Mouse (Mus musculus): ENCODE results near the gene Mfsd12. TPM values are rescaled to one million over a fixed set of nuclear protein-coding genes. Genes with fewer than 3 reads are reported as not detected.

The Mfsd12 gene
- polyA plus RNA-seq (2014; fragmentation: Nextera tagmentation; extraction: Ambion mirVana): 4.1 and 4.9 TPM in 2 replicates

DNA sequence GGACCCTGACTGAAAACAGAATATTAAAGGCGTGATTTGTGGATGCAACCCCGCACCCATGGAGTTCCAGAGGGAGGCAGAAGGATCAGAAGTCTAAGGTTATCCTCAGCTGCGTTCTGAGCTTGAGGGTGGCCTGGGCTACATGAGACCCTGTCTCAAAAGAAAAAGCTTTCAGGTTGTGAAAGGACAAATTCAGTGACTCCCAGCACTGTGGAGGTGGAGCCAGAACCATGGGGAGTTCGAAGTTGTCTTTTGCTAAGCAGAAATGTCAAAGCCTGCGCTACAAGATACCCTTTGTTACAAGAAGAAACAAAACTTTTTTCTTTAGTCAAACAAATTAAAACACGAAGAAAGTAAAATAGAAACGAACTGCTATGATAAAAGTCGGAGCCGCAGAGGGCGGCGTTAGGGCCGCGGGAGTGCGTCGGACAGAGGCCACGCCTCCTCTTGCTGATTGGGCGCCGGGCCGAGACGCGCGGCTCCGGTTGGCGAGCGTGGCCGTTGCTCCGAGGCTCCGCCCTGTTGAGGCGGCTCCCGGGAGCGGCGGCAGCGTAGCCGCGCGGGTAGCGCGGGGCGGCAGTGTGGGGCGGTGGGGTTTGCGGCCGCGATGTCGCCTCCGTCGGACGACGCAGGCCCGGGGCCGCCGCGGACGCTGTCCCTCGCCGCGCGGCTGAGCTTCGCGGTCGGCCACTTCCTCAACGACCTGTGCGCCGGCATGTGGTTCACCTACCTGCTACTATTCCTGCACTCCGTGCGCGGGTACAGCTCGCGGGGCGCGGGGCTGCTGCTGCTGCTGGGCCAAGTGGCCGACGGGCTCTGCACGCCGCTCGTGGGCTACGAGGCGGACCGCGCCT lies at the start of gene Mfsd12:
Gene Mfsd12, plus strand, starts transcription at position 501 of the 854 bp plus-strand sequence.
- no peaks in the 10 kb centered on the region for H3K27me3 ChIP-seq (replicated peaks; ENCODE audit: control insufficient read depth, insufficient read depth, low read length)
- H3K9ac ChIP-seq (ENCODE audit: low read length): peak within 1 kb of the TSS; percentile 81
- no peaks in the 10 kb centered on the region; the same call in 1 of the 2 replicates for H3K36me3 ChIP-seq (ENCODE audit: control insufficient read depth, insufficient read depth, low read length)
- DNase-seq (ENCODE audit: low spot score): peak; percentile 95
- H3K27ac ChIP-seq (ENCODE audit: low read depth, low read length): no peak within 1 kb of the TSS
- ATAC-seq: peak; percentile 96
- peak within 1 kb of the TSS; percentile 97 for H3K4me2 ChIP-seq (ENCODE audit: low read length)
- no peaks in the 10 kb centered on the region for H3K9me3 ChIP-seq (replicated peaks; ENCODE audit: control insufficient read depth, low read length)
- H3K4me3 ChIP-seq (ENCODE audit: low read depth, low read length): peak within 1 kb of the TSS; percentile 68
- 2% methylated on average over 73 of the region's 79 CpGs for WGBS
- peaks cover 3% of the 10 kb centered on the region; the same call in 1 of the 2 replicates for H3K4me1 ChIP-seq (ENCODE audit: control insufficient read depth, insufficient read depth, low read length)

GRCm38 (mm10) chr10:81309571-81309970 lies 47.7 kb upstream of the Mfsd12 start:
- no peak for DNase-seq (ENCODE audit: low spot score)
- H3K4me2 ChIP-seq (ENCODE audit: low read length): no peak overlapping the region
- no peak overlapping the region for H3K27ac ChIP-seq (ENCODE audit: low read depth, low read length)
- no peak overlapping the region for H3K4me3 ChIP-seq (ENCODE audit: low read depth, low read length)
- no peaks in the 10 kb centered on the region for H3K27me3 ChIP-seq (replicated peaks; ENCODE audit: control insufficient read depth, insufficient read depth, low read length)
- H3K4me1 ChIP-seq (ENCODE audit: control insufficient read depth, insufficient read depth, low read length): no peaks in the 10 kb centered on the region
- no peak overlapping the region for H3K9ac ChIP-seq (ENCODE audit: low read length)
- no peak for ATAC-seq
- no peaks in the 10 kb centered on the region for H3K9me3 ChIP-seq (replicated peaks; ENCODE audit: control insufficient read depth, low read length)
- peaks cover 91% of the 10 kb centered on the region for H3K36me3 ChIP-seq (ENCODE audit: control insufficient read depth, insufficient read depth, low read length)
- WGBS: 84% methylated on average over 5 of the region's 5 CpGs

GRCm38 (mm10) chr10:81313581-81313980 lies 43.7 kb upstream of the Mfsd12 start:
- 90% methylated on average over 13 of the region's 13 CpGs for WGBS
- H3K36me3 ChIP-seq (ENCODE audit: control insufficient read depth, insufficient read depth, low read length): peaks cover 94% of the 10 kb centered on the region
- H3K4me1 ChIP-seq (ENCODE audit: control insufficient read depth, insufficient read depth, low read length): no peaks in the 10 kb centered on the region
- no peak overlapping the region for H3K27ac ChIP-seq (ENCODE audit: low read depth, low read length)
- no peaks in the 10 kb centered on the region for H3K27me3 ChIP-seq (replicated peaks; ENCODE audit: control insufficient read depth, insufficient read depth, low read length)
- DNase-seq (ENCODE audit: low spot score): no peak
- H3K9ac ChIP-seq (ENCODE audit: low read length): no peak overlapping the region
- H3K4me3 ChIP-seq (ENCODE audit: low read depth, low read length): no peak overlapping the region
- H3K4me2 ChIP-seq (ENCODE audit: low read length): no peak overlapping the region
- ATAC-seq: no peak
- H3K9me3 ChIP-seq (replicated peaks; ENCODE audit: control insufficient read depth, low read length): no peaks in the 10 kb centered on the region

GRCm38 (mm10) chr10:81314201-81314600 lies 43.1 kb upstream of the Mfsd12 start:
- Histone ChIP-seq H3K9me3 (replicated peaks; ENCODE audit: control insufficient read depth, low read length) (no peaks in the 10 kb centered on the region), H3K27ac (ENCODE audit: low read depth, low read length) (no peak overlapping the region), H3K27me3 (replicated peaks; ENCODE audit: control insufficient read depth, insufficient read depth, low read length) (no peaks in the 10 kb centered on the region), H3K4me2 (ENCODE audit: low read length) (no peak overlapping the region), H3K4me1 (ENCODE audit: control insufficient read depth, insufficient read depth, low read length) (peaks cover 1% of the 10 kb centered on the region; the same call in 1 of the 2 replicates), H3K9ac (ENCODE audit: low read length) (no peak overlapping the region), H3K4me3 (ENCODE audit: low read depth, low read length) (no peak overlapping the region), H3K36me3 (ENCODE audit: control insufficient read depth, insufficient read depth, low read length) (peaks cover 90% of the 10 kb centered on the region)
- 78% methylated on average over 7 of the region's 7 CpGs for WGBS
- ATAC-seq: no peak
- no peak for DNase-seq (ENCODE audit: low spot score)

DNA sequence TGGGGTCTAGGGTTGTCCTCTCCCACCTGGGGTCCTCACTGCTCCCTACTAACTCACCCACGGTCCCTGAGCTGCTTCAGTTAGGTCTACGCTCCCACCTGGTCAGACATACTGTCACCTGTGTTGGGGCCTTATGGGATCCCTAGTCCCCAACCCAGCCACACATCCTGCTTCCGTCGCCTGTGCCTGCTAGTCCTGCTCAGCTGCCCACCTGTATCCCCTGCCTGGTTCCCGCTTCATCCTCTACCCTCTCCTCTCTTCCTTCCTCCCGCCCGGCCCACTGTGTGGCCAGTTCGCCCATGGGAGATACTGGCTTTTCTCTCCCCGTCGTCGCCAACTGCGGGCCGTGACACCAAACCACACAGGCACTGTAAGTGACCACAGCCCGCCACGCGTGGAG lies 41.7 kb upstream of the Mfsd12 start:
- 93% methylated on average over 16 of the region's 16 CpGs for WGBS
- Histone ChIP-seq H3K36me3 (ENCODE audit: control insufficient read depth, insufficient read depth, low read length) (peaks cover 77% of the 10 kb centered on the region), H3K4me2 (ENCODE audit: low read length) (no peak overlapping the region), H3K27me3 (replicated peaks; ENCODE audit: control insufficient read depth, insufficient read depth, low read length) (no peaks in the 10 kb centered on the region), H3K9me3 (replicated peaks; ENCODE audit: control insufficient read depth, low read length) (no peaks in the 10 kb centered on the region), H3K4me3 (ENCODE audit: low read depth, low read length) (no peak overlapping the region), H3K4me1 (ENCODE audit: control insufficient read depth, insufficient read depth, low read length) (peaks cover 9% of the 10 kb centered on the region), H3K27ac (ENCODE audit: low read depth, low read length) (no peak overlapping the region), H3K9ac (ENCODE audit: low read length) (no peak overlapping the region)
- DNase-seq (ENCODE audit: low spot score): no peak
- ATAC-seq: no peak

DNA sequence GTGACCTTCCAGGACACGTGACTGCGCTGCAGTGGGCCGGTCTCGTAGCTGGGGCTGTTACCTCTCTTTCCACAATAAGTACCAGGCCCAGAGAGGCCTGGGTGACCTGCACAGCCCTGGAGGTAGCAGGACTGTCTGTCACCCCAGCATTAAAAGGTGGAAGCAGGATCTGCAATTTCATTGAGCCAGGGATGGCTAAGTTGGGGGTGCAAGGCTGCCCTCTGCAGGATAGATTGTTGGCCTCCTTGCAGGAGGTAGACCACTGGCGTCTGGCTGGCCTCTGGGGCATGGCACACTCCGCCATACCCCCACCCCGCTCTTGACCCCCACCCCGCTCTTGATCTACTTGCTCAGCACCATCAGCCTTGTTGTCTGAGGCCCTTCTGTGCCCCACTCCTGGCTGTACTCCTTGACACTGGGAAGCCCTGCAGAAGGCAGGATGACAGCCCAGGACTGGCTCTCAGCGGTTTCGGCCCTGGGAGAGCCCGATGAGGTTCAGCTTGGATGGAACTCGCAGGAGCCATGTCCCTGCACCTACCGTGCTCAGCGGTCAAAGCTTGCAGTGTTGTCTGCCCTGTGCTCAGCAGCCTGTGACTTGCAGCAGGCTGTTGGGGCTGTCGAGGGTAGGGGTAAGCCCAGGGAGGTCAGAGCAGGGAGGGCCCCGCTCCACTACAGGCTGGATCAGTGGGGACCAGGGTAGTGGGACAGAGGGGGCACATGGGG lies 40.8 kb upstream of the Mfsd12 start:
- Histone ChIP-seq H3K9me3 (replicated peaks; ENCODE audit: control insufficient read depth, low read length) (no peaks in the 10 kb centered on the region), H3K36me3 (ENCODE audit: control insufficient read depth, insufficient read depth, low read length) (peaks cover 67% of the 10 kb centered on the region), H3K27me3 (replicated peaks; ENCODE audit: control insufficient read depth, insufficient read depth, low read length) (no peaks in the 10 kb centered on the region), H3K4me1 (ENCODE audit: control insufficient read depth, insufficient read depth, low read length) (peaks cover 9% of the 10 kb centered on the region), H3K4me2 (ENCODE audit: low read length) (no peak overlapping the region), H3K9ac (ENCODE audit: low read length) (peak overlapping the region; percentile 1; the same call in 1 of the 2 replicates), H3K27ac (ENCODE audit: low read depth, low read length) (no peak overlapping the region), H3K4me3 (ENCODE audit: low read depth, low read length) (no peak overlapping the region)
- WGBS: 38% methylated on average over 16 of the region's 16 CpGs
- DNase-seq (ENCODE audit: low spot score) (no peak), ATAC-seq (no peak)

DNA sequence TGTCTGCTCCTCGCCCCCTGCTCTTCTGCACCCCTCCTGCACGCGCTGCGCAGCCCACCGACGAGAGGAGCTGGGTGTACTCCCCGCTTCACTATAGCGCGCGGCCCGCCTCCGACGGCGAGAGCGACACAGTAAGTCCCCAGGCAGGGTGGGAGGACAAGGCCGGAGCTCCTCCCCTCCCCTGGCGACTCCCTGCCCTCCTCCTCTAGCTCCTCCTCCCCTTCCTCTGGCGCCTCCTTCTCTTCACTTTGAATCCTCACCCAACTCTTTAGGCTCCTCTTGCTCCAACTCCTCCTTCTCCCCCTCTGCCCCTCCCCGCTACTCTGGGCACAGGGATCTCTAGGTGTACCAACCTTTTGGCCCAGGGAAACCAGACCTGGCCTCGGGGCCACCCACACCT lies 40.0 kb upstream of the Mfsd12 start:
- DNase-seq (ENCODE audit: low spot score): peak; percentile 29
- H3K27me3 ChIP-seq (replicated peaks; ENCODE audit: control insufficient read depth, insufficient read depth, low read length): no peaks in the 10 kb centered on the region
- H3K4me2 ChIP-seq (ENCODE audit: low read length): no peak overlapping the region
- no peak for ATAC-seq
- H3K9me3 ChIP-seq (replicated peaks; ENCODE audit: control insufficient read depth, low read length): no peaks in the 10 kb centered on the region
- no peak overlapping the region for H3K4me3 ChIP-seq (ENCODE audit: low read depth, low read length)
- peak overlapping the region; percentile 1; the same call in 1 of the 2 replicates for H3K9ac ChIP-seq (ENCODE audit: low read length)
- H3K36me3 ChIP-seq (ENCODE audit: control insufficient read depth, insufficient read depth, low read length): peaks cover 62% of the 10 kb centered on the region
- H3K4me1 ChIP-seq (ENCODE audit: control insufficient read depth, insufficient read depth, low read length): peaks cover 9% of the 10 kb centered on the region
- WGBS: 16% methylated on average over 17 of the region's 20 CpGs
- no peak overlapping the region for H3K27ac ChIP-seq (ENCODE audit: low read depth, low read length)

- Histone ChIP-seq H3K9me3 (replicated peaks; ENCODE audit: control insufficient read depth, low read length) (no peaks in the 10 kb centered on the region), H3K27ac (ENCODE audit: low read depth, low read length) (no peak overlapping the region), H3K36me3 (ENCODE audit: control insufficient read depth, insufficient read depth, low read length) (peaks cover 62% of the 10 kb centered on the region), H3K9ac (ENCODE audit: low read length) (peak overlapping the region; percentile 59; the same call in 1 of the 2 replicates), H3K4me1 (ENCODE audit: control insufficient read depth, insufficient read depth, low read length) (peaks cover 9% of the 10 kb centered on the region), H3K27me3 (replicated peaks; ENCODE audit: control insufficient read depth, insufficient read depth, low read length) (no peaks in the 10 kb centered on the region), H3K4me2 (ENCODE audit: low read length) (no peak overlapping the region; the same call in 1 of the 2 replicates), H3K4me3 (ENCODE audit: low read depth, low read length) (no peak overlapping the region)
- 93% methylated on average over 13 of the region's 13 CpGs for WGBS
- no peak for ATAC-seq
- DNase-seq (ENCODE audit: low spot score): no peak
Measured at GRCm38 (mm10) chr10:81318589-81319329, 38.5 kb upstream of the Mfsd12 start.

Data from forebrain, embryonic 14.5 days (tissue).